Mouse (Mus musculus): ENCODE data around the gene Olfr1036.
"Not testable (repeated sequence)": the region's sequence is repeated elsewhere in the genome, so short reads cannot be mapped to it uniquely, and the experiment has no call there.

Olfr1036 gene

DNA sequence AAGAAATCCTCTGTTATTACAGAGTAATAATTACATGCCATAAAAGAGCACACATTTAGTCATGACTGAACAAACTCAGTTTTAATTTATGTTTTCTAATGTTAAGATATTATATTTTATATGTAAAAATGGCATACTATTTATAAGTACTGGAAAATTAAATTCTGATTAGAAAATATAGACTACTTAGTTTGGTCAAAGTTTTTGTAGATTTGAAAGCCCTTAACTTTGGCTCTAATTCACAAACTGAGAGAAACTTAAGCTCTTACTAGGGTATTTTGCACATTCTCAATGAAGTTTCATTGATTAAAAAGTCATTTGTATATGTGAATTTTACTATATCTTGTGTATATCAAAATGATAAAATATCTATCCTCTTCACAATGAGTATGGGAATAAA lies at the start of gene Olfr1036:
Gene Olfr1036, plus strand, starts transcription at position 301 of the 400 bp plus-strand sequence.
- POLR2A ChIA-PET, CTCF ChIA-PET: not testable (repeated sequence)

DNA sequence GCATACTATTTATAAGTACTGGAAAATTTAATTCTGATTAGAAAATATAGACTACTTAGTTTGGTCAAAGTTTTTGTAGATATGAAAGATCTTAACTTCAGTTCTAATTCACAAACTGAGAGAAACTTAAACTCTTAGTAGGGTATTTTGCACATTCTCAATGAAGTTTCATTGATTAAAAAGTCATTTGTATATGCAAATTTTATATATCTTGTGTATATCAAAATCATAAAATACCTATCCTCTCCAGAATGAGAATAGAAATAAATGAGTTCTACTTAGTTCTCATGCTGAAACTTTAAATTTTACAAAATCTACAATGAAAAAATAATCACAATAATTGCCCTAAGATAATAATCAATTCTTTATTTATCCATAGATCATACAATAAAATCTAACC lies 28.2 kb upstream of the Olfr1036 start, which contains the start of gene Olfr1034:
Gene Olfr1034, plus strand, starts transcription at position 301 of the 400 bp plus-strand sequence.
- POLR2A ChIA-PET: no interaction called here
- CTCF ChIA-PET: no interaction called here

DNA sequence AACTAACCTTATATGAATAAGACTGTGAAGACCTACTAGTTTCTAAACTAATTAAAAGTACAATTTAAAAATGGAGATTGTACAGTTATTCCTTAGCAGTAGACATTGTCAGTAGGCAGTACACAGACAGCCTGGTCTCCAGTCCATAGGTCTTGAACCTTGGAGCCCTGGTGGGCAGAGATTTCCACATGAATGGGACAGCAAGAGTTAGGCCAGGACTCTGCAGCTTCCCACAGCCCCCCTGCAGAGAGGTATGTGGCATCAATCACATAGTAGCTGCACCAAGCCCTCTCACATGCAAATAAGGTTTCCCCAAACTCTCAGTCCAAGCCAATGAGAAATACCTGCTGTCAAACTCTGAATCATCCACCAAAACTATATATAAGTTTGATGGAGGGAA lies 23.0 kb upstream of the Olfr1036 start:
- POLR2A ChIA-PET, CTCF ChIA-PET: not testable (repeated sequence)

DNA sequence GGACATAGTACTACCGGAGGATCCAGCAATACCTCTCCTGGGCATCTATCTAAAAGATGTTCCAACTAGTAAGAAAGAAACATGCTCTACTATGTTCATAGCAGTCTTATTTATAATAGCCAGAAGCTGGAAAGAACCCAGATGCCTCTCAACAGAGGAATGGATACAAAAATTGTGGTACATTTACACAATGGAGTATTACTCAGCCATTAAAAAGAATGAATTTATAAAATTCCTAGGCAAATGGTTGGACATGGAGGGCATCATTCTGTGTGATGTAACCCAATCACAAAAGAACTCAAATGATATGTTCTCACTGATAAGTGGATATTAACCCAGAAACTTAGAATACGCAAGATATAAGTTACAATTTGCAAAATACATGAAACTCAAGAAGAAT lies 10.0 kb upstream of the Olfr1036 start:
- POLR2A ChIA-PET, CTCF ChIA-PET: not testable (repeated sequence)

DNA sequence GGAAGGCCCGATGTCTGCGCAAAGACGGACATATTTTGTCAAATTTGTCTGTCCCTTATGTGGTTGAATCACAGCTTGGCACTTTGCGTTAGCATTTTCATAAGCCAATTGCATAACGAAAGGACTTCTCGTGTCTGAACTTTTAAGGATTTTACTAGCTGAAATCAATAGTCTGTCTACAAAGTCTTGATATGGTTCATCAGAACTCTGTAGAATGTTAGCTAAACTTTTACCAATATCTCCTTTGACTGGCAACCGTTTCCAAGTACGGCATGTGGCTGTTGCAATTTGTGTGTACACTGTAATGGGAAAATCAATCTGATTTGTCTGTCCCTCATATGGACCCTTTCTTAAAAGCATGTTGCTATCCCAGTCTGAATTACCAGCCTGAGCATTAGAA lies 3.6 kb upstream of the Olfr1036 start:
- POLR2A ChIA-PET: no interaction called here
- CTCF ChIA-PET: no interaction called here

DNA sequence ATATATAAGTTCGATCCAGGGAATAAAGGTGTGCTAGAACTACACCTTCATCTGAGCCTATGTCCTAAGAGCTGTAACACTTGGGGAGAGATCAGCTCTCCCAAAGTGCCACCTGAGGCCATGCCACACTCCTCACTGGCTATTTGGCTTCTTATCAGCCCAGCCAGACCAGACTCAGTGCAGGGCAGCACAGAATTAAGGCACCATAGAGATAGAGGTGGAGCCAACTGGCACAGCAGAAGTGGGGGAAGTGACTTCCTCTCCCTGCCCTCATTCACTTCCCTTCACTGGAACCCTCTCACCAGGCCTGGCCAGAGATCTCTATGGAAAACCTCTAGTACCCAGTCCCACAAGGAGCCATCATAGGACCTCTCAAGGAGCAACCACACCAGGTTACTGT lies 6.7 kb downstream of the Olfr1036 start:
- CTCF ChIA-PET, POLR2A ChIA-PET: not testable (repeated sequence)

DNA sequence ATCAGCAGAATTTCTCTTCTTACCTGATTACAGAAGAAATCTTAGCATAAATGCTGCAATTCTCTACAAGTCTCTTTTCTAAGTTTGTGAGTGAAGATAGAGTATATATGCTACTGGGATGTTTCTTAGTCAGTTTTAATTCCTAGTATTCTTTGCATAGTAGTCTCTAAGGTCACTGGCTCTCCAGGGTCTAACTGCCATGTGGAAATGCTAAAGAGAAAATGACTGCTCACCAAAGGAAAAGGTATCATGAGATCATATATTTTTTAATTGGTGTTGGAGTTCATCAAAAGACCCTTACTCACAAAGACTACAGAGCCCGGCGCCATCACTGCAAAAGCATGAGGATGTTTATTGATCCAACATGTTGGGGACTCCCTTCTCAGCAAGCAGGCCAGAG lies 13.5 kb downstream of the Olfr1036 start, which contains the start of gene Olfr1037:
Gene Olfr1037, minus strand, starts transcription at position 101 of the 400 bp plus-strand sequence.
- ChIA-PET POLR2A (no interaction called here), CTCF (no interaction called here)

Measured in embryonic stem cell, embryonic (primary cell).